Mouse (Mus musculus) heart, embryonic 12.5 days (tissue): ENCODE results near the gene Rasgef1b. TPM values are rescaled to one million over a fixed set of nuclear protein-coding genes. Genes with fewer than 3 reads are reported as not detected.
A peak's percentile ranks its signal among the peaks of the same experiment; 100 is the strongest.

ENCODE experiments used
- ATAC-seq: fragments of 200-750 bp; cut with Nextera tagmentation; 2 replicates; pipeline ENCODE4 v1.8.0; 2017; ENCODE audit warnings: moderate TSS enrichment, moderate library complexity; ENCODE audit not compliant: insufficient number of reproducible peaks, low FRiP score
- H3K27ac ChIP-seq: fragments of 300-500 bp; sonication (generic); 2 replicates; pipeline ENCODE4 v1.5.1; 2016; ENCODE audit warnings: mild to moderate bottlenecking, moderate library complexity; ENCODE audit not compliant: poor library complexity, severe bottlenecking
- H3K27me3 ChIP-seq: fragments of 300-500 bp; sonication (generic); replicated peaks from 2 replicates; pipeline ENCODE4 v1.6.1; 2016; ENCODE audit warnings: mild to moderate bottlenecking, moderate library complexity
- H3K36me3 ChIP-seq: fragments of 300-500 bp; sonication (generic); 2 replicates; pipeline ENCODE4 v1.6.1; 2016; ENCODE audit warnings: mild to moderate bottlenecking, moderate library complexity
- H3K4me1 ChIP-seq: fragments of 300-500 bp; sonication (generic); replicated peaks from 2 replicates; pipeline ENCODE4 v1.6.1; 2016; ENCODE audit warnings: mild to moderate bottlenecking
- H3K4me2 ChIP-seq: fragments of 300-500 bp; sonication (generic); 2 replicates; pipeline ENCODE4 v1.6.1; 2016; ENCODE audit warnings: mild to moderate bottlenecking, moderate library complexity
- H3K4me3 ChIP-seq: fragments of 300-500 bp; sonication (generic); 2 replicates; pipeline ENCODE4 v1.5.1; 2016; ENCODE audit warnings: mild to moderate bottlenecking
- H3K9ac ChIP-seq: fragments of 300-500 bp; sonication (generic); 2 replicates; pipeline ENCODE4 v1.6.1; 2016; ENCODE audit warnings: mild to moderate bottlenecking, moderate library complexity
- H3K9me3 ChIP-seq: fragments of 300-500 bp; sonication (generic); replicated peaks from 2 replicates; pipeline ENCODE4 v1.6.1; 2016; ENCODE audit warnings: mild to moderate bottlenecking, moderate library complexity
- WGBS: fragments of 180-500 bp; shearing (Covaris S2); methylation state at CpG from one replicate; pipeline ENCODE4 v1.1.7; 2016; 5-methylcytosine and 5-hydroxymethylcytosine counted together
- polyA plus RNA-seq: library from polyadenylated mRNA; unstranded; fragments of >200 nt; fragmentation: Nextera tagmentation; extraction: Ambion mirVana; gene quantifications from 2 replicates; pipeline ENCODE4 v1.2.1, GENCODE M21; 2016

Rasgef1b gene
- polyA plus RNA-seq, 1 experiment from 2014 or later: 44.7 TPM

GRCm38 (mm10) chr5:99370636-99371035 is 358.2 kb downstream of the Rasgef1b start:
- H3K27ac ChIP-seq: no peak overlapping the region
- WGBS: 53% methylated on average over 5 of the region's 5 CpGs
- no peaks in the 10 kb centered on the region; the same call in none of the 2 replicates for H3K4me1 ChIP-seq
- no peak for ATAC-seq
- H3K9me3 ChIP-seq: no peaks in the 10 kb centered on the region
- no peak overlapping the region for H3K4me3 ChIP-seq
- no peaks in the 10 kb centered on the region for H3K27me3 ChIP-seq
- no peak overlapping the region for H3K9ac ChIP-seq
- no peaks in the 10 kb centered on the region for H3K36me3 ChIP-seq
- no peak overlapping the region for H3K4me2 ChIP-seq

GRCm38 (mm10) chr5:99369256-99369655 is 359.6 kb downstream of the Rasgef1b start:
- no peaks in the 10 kb centered on the region for H3K27me3 ChIP-seq
- no peaks in the 10 kb centered on the region for H3K36me3 ChIP-seq
- ATAC-seq: no peak
- no peak overlapping the region for H3K4me2 ChIP-seq
- no peak overlapping the region for H3K27ac ChIP-seq
- H3K4me3 ChIP-seq: no peak overlapping the region
- 74% methylated on average over 6 of the region's 6 CpGs for WGBS
- no peaks in the 10 kb centered on the region; the same call in 1 of the 2 replicates for H3K4me1 ChIP-seq
- no peak overlapping the region for H3K9ac ChIP-seq
- no peaks in the 10 kb centered on the region for H3K9me3 ChIP-seq

GRCm38 (mm10) chr5:99368615-99369014 is 360.2 kb downstream of the Rasgef1b start:
- H3K27me3 ChIP-seq: no peaks in the 10 kb centered on the region
- H3K9me3 ChIP-seq: no peaks in the 10 kb centered on the region
- no peak overlapping the region for H3K4me2 ChIP-seq
- H3K4me3 ChIP-seq: no peak overlapping the region
- no peak overlapping the region for H3K27ac ChIP-seq
- H3K4me1 ChIP-seq: no peaks in the 10 kb centered on the region; the same call in 1 of the 2 replicates
- no peaks in the 10 kb centered on the region for H3K36me3 ChIP-seq
- H3K9ac ChIP-seq: no peak overlapping the region
- no peak for ATAC-seq
- WGBS: 77% methylated on average over 1 of the region's 1 CpGs

- ATAC-seq: no peak
- no peaks in the 10 kb centered on the region for H3K36me3 ChIP-seq
Measured at GRCm38 (mm10) chr5:99360531-99360930, 368.3 kb downstream of the Rasgef1b start.

GRCm38 (mm10) chr5:99359251-99359650 is 369.6 kb downstream of the Rasgef1b start:
- H3K9me3 ChIP-seq: no peaks in the 10 kb centered on the region
- peaks cover 10% of the 10 kb centered on the region; the same call in 1 of the 2 replicates for H3K4me1 ChIP-seq
- no peak for ATAC-seq
- H3K4me3 ChIP-seq: no peak overlapping the region
- H3K27ac ChIP-seq: no peak overlapping the region
- 65% methylated on average over 5 of the region's 5 CpGs for WGBS
- no peak overlapping the region for H3K9ac ChIP-seq
- H3K36me3 ChIP-seq: no peaks in the 10 kb centered on the region
- no peaks in the 10 kb centered on the region for H3K27me3 ChIP-seq
- H3K4me2 ChIP-seq: no peak overlapping the region

More at GRCm38 (mm10) chr5:99360531-99360930, 368.3 kb downstream of the Rasgef1b start:
- H3K9me3 ChIP-seq: no peaks in the 10 kb centered on the region
- WGBS: 34% methylated on average over 3 of the region's 3 CpGs
- H3K4me1 ChIP-seq: peaks cover 10% of the 10 kb centered on the region; the same call in 1 of the 2 replicates
- H3K9ac ChIP-seq: no peak overlapping the region
- H3K27ac ChIP-seq: no peak overlapping the region
- no peak overlapping the region for H3K4me2 ChIP-seq
- no peaks in the 10 kb centered on the region for H3K27me3 ChIP-seq
- no peak overlapping the region for H3K4me3 ChIP-seq

- Histone ChIP-seq H3K4me1 (0 out of 2 replicates have a peak, but pooled peaks cover 3% of the 10 kb centered on the region), H3K9me3 (no peaks in the 10 kb centered on the region), H3K9ac (no peak overlapping the region), H3K4me2 (no peak overlapping the region), H3K36me3 (no peaks in the 10 kb centered on the region), H3K27ac (peak overlapping the region; percentile 63), H3K27me3 (no peaks in the 10 kb centered on the region), H3K4me3 (no peak overlapping the region)
- peak; percentile 80 for ATAC-seq
- 29% methylated on average over 5 of the region's 5 CpGs for WGBS
Measured at GRCm38 (mm10) chr5:99354640-99355132, 374.2 kb downstream of the Rasgef1b start.

GRCm38 (mm10) chr5:99350030-99350429 is 378.8 kb downstream of the Rasgef1b start:
- Histone ChIP-seq H3K9me3 (no peaks in the 10 kb centered on the region), H3K4me2 (no peak overlapping the region), H3K4me3 (no peak overlapping the region), H3K27ac (no peak overlapping the region), H3K27me3 (no peaks in the 10 kb centered on the region), H3K9ac (no peak overlapping the region), H3K4me1 (0 out of 2 replicates have a peak, but pooled peaks cover 7% of the 10 kb centered on the region), H3K36me3 (no peaks in the 10 kb centered on the region)
- no peak for ATAC-seq
- 75% methylated on average over 4 of the region's 4 CpGs for WGBS

GRCm38 (mm10) chr5:99348257-99348849 is 380.5 kb downstream of the Rasgef1b start:
- Histone ChIP-seq H3K36me3 (no peaks in the 10 kb centered on the region), H3K27me3 (no peaks in the 10 kb centered on the region), H3K9ac (no peak overlapping the region), H3K9me3 (no peaks in the 10 kb centered on the region), H3K27ac (no peak overlapping the region), H3K4me3 (no peak overlapping the region), H3K4me1 (0 out of 2 replicates have a peak, but pooled peaks cover 4% of the 10 kb centered on the region), H3K4me2 (no peak overlapping the region)
- no peak for ATAC-seq
- 69% methylated on average over 8 of the region's 8 CpGs for WGBS

GRCm38 (mm10) chr5:99342527-99342926 is 386.3 kb downstream of the Rasgef1b start:
- 0 out of 2 replicates have a peak, but pooled peaks cover 4% of the 10 kb centered on the region for H3K9me3 ChIP-seq
- H3K4me1 ChIP-seq: peaks cover 21% of the 10 kb centered on the region
- no peak overlapping the region for H3K4me3 ChIP-seq
- no peaks in the 10 kb centered on the region for H3K27me3 ChIP-seq
- H3K36me3 ChIP-seq: no peaks in the 10 kb centered on the region
- H3K9ac ChIP-seq: no peak overlapping the region
- no peak overlapping the region for H3K4me2 ChIP-seq
- no peak for ATAC-seq
- WGBS: 92% methylated on average over 10 of the region's 10 CpGs
- no peak overlapping the region for H3K27ac ChIP-seq

- Histone ChIP-seq H3K9me3 (0 out of 2 replicates have a peak, but pooled peaks cover 4% of the 10 kb centered on the region), H3K4me2 (peak overlapping the region; percentile 72), H3K36me3 (no peaks in the 10 kb centered on the region), H3K27me3 (no peaks in the 10 kb centered on the region), H3K4me3 (peak overlapping the region; percentile 37), H3K4me1 (peaks cover 24% of the 10 kb centered on the region), H3K9ac (peak overlapping the region; percentile 49), H3K27ac (peak overlapping the region; percentile 90)
- ATAC-seq: peak; percentile 60
- 38% methylated on average over 8 of the region's 8 CpGs for WGBS
Measured at GRCm38 (mm10) chr5:99340311-99340989, 388.4 kb downstream of the Rasgef1b start.

GRCm38 (mm10) chr5:99339790-99340189 is 389.1 kb downstream of the Rasgef1b start:
- peak overlapping the region; percentile 90 for H3K27ac ChIP-seq
- peak; percentile 90 for ATAC-seq
- peak overlapping the region; percentile 49 for H3K9ac ChIP-seq
- H3K36me3 ChIP-seq: no peaks in the 10 kb centered on the region
- H3K9me3 ChIP-seq: 0 out of 2 replicates have a peak, but pooled peaks cover 4% of the 10 kb centered on the region
- peak overlapping the region; percentile 72 for H3K4me2 ChIP-seq
- peaks cover 24% of the 10 kb centered on the region for H3K4me1 ChIP-seq
- 12% methylated on average over 15 of the region's 15 CpGs for WGBS
- no peaks in the 10 kb centered on the region for H3K27me3 ChIP-seq
- peak overlapping the region; percentile 37 for H3K4me3 ChIP-seq
